Mouse (Mus musculus) intestine, embryonic 14.5 days (tissue): Measurements from ENCODE around the gene Tfap4. TPM values are rescaled to one million over a fixed set of nuclear protein-coding genes. Genes with fewer than 3 reads are reported as not detected.

Experiments
- ATAC-seq: fragments of 200-750 bp; cut with Nextera tagmentation; replicated peaks from 2 replicates; pipeline ENCODE4 v1.8.0; 2017; ENCODE audit warnings: low read depth, moderate number of reproducible peaks, moderate TSS enrichment, moderate library complexity; ENCODE audit not compliant: low FRiP score, low TSS enrichment
- DNase-seq: peaks from one replicate; pipeline ENCODE4 v3.0.0-alpha.2; 2018; ENCODE audit warnings: low spot score
- H3K27ac ChIP-seq: fragments of 300-500 bp; sonication (generic); 2 replicates; pipeline ENCODE4 v1.5.1; 2014; ENCODE audit warnings: low read depth, mild to moderate bottlenecking, control low read depth
- H3K27me3 ChIP-seq: fragments of 300-500 bp; sonication (generic); replicated peaks from 2 replicates; pipeline ENCODE4 v1.6.1; 2014; ENCODE audit warnings: low read length, control low read depth; ENCODE audit not compliant: control insufficient read depth, insufficient read depth
- H3K36me3 ChIP-seq: fragments of 300-500 bp; sonication (generic); 2 replicates; pipeline ENCODE4 v1.6.1; 2014; ENCODE audit warnings: low read length, control low read depth; ENCODE audit not compliant: control insufficient read depth, insufficient read depth
- H3K4me1 ChIP-seq: fragments of 300-500 bp; sonication (generic); replicated peaks from 2 replicates; pipeline ENCODE4 v1.6.1; 2014; ENCODE audit warnings: low read length, control low read depth, mixed read lengths; ENCODE audit not compliant: control insufficient read depth, insufficient read depth
- H3K4me2 ChIP-seq: fragments of 300-500 bp; sonication (generic); 2 replicates; pipeline ENCODE4 v1.6.1; 2014; ENCODE audit warnings: low read length
- H3K4me3 ChIP-seq: fragments of 300-500 bp; sonication (generic); 2 replicates; pipeline ENCODE4 v1.5.1; 2014; ENCODE audit warnings: low read depth, low read length, control low read depth, mixed read lengths
- H3K9ac ChIP-seq: fragments of 300-500 bp; sonication (generic); 2 replicates; pipeline ENCODE4 v1.6.1; 2014; ENCODE audit warnings: mild to moderate bottlenecking, low read length
- H3K9me3 ChIP-seq: fragments of 300-500 bp; sonication (generic); 2 replicates; pipeline ENCODE4 v1.6.1; 2016; ENCODE audit warnings: low read length, control low read depth; ENCODE audit not compliant: control insufficient read depth
- WGBS: fragments of 180-500 bp; shearing (Covaris S2); extraction: QIAGEN DNeasy Blood & Tissue Kit; methylation state at CpG from one replicate; pipeline ENCODE4 v1.1.7; 2014; 5-methylcytosine and 5-hydroxymethylcytosine counted together
- polyA plus RNA-seq: library from polyadenylated mRNA; unstranded; fragments of >200 nt; fragmentation: Nextera tagmentation; extraction: Ambion mirVana; gene quantifications from 2 replicates; pipeline ENCODE4 v1.2.1, GENCODE M21; 2014

Gene Tfap4
- polyA plus RNA-seq, 1 experiment from 2014 or later = 30.0 TPM

GRCm38 (mm10) chr16:4551056-4551455, 8.6 kb downstream of the Tfap4 start:
- Histone ChIP-seq H3K4me1 (peaks cover 31% of the 10 kb centered on the region), H3K36me3 (peaks cover 51% of the 10 kb centered on the region), H3K9ac (no peak overlapping the region), H3K9me3 (no peaks in the 10 kb centered on the region), H3K27ac (no peak overlapping the region), H3K27me3 (no peaks in the 10 kb centered on the region), H3K4me2 (no peak overlapping the region), H3K4me3 (no peak overlapping the region)
- DNase-seq (peak; percentile 81), ATAC-seq (peak; percentile 22; the same call in 1 of the 2 replicates)
- WGBS = 28% methylated on average over 13 of the region's 13 CpGs

GRCm38 (mm10) chr16:4548953-4549688, 10.5 kb downstream of the Tfap4 start:
- no peak overlapping the region; the same call in 1 of the 2 replicates for H3K27ac ChIP-seq
- peak; percentile 61 for DNase-seq
- 81% methylated on average over 18 of the region's 18 CpGs for WGBS
- ATAC-seq = peak; percentile 66
- no peak overlapping the region for H3K4me3 ChIP-seq
- no peaks in the 10 kb centered on the region for H3K9me3 ChIP-seq
- peaks cover 69% of the 10 kb centered on the region for H3K36me3 ChIP-seq
- no peaks in the 10 kb centered on the region for H3K27me3 ChIP-seq
- no peak overlapping the region for H3K9ac ChIP-seq
- no peak overlapping the region for H3K4me2 ChIP-seq
- peaks cover 28% of the 10 kb centered on the region for H3K4me1 ChIP-seq

- WGBS = 86% methylated on average over 5 of the region's 5 CpGs
- no peak for ATAC-seq
- H3K36me3 ChIP-seq = peaks cover 69% of the 10 kb centered on the region
These were observed 12.0 kb downstream of the Tfap4 start for GRCm38 (mm10) chr16:4547611-4548010.

GRCm38 (mm10) chr16:4546838-4547237, 12.8 kb downstream of the Tfap4 start:
- ATAC-seq (no peak), DNase-seq (no peak)
- peaks cover 10% of the 10 kb centered on the region for H3K4me1 ChIP-seq
- H3K9me3 ChIP-seq = no peaks in the 10 kb centered on the region
- 91% methylated on average over 8 of the region's 8 CpGs for WGBS
- no peaks in the 10 kb centered on the region for H3K27me3 ChIP-seq
- H3K4me2 ChIP-seq = no peak overlapping the region
- H3K27ac ChIP-seq = no peak overlapping the region
- no peak overlapping the region for H3K9ac ChIP-seq
- peaks cover 68% of the 10 kb centered on the region for H3K36me3 ChIP-seq
- no peak overlapping the region for H3K4me3 ChIP-seq

More at GRCm38 (mm10) chr16:4547611-4548010, 12.0 kb downstream of the Tfap4 start:
- no peaks in the 10 kb centered on the region for H3K9me3 ChIP-seq
- H3K27me3 ChIP-seq = no peaks in the 10 kb centered on the region
- no peak for DNase-seq
- no peak overlapping the region for H3K4me3 ChIP-seq
- H3K4me2 ChIP-seq = no peak overlapping the region
- H3K27ac ChIP-seq = no peak overlapping the region
- no peak overlapping the region for H3K9ac ChIP-seq
- H3K4me1 ChIP-seq = peaks cover 13% of the 10 kb centered on the region

- DNase-seq (no peak), ATAC-seq (no peak)
- Histone ChIP-seq H3K27me3 (no peaks in the 10 kb centered on the region), H3K4me3 (no peak overlapping the region), H3K4me2 (no peak overlapping the region), H3K36me3 (peaks cover 54% of the 10 kb centered on the region), H3K9ac (no peak overlapping the region), H3K4me1 (peaks cover 4% of the 10 kb centered on the region), H3K27ac (no peak overlapping the region), H3K9me3 (no peaks in the 10 kb centered on the region)
- 82% methylated on average over 9 of the region's 9 CpGs for WGBS
These were observed 14.8 kb downstream of the Tfap4 start for GRCm38 (mm10) chr16:4544845-4545244.

- Histone ChIP-seq H3K9ac (no peak overlapping the region), H3K9me3 (no peaks in the 10 kb centered on the region), H3K4me2 (no peak overlapping the region), H3K4me3 (no peak overlapping the region), H3K4me1 (peaks cover 4% of the 10 kb centered on the region), H3K27ac (no peak overlapping the region), H3K36me3 (peaks cover 40% of the 10 kb centered on the region), H3K27me3 (no peaks in the 10 kb centered on the region)
- DNase-seq (no peak), ATAC-seq (no peak)
- 74% methylated on average over 3 of the region's 3 CpGs for WGBS
These were observed 16.4 kb downstream of the Tfap4 start for GRCm38 (mm10) chr16:4543266-4543665.

GRCm38 (mm10) chr16:4542236-4542774, 17.3 kb downstream of the Tfap4 start:
- 43% methylated on average over 7 of the region's 7 CpGs for WGBS
- no peaks in the 10 kb centered on the region for H3K9me3 ChIP-seq
- ATAC-seq (0 out of 2 replicates have a peak, but pooled peaks have one; percentile 11), DNase-seq (peak; percentile 58)
- H3K27ac ChIP-seq = no peak overlapping the region; the same call in 1 of the 2 replicates
- H3K4me2 ChIP-seq = peak overlapping the region; percentile 70; the same call in 1 of the 2 replicates
- no peak overlapping the region for H3K9ac ChIP-seq
- H3K27me3 ChIP-seq = no peaks in the 10 kb centered on the region
- peak overlapping the region; percentile 55 for H3K4me3 ChIP-seq
- H3K4me1 ChIP-seq = peaks cover 4% of the 10 kb centered on the region
- peaks cover 30% of the 10 kb centered on the region for H3K36me3 ChIP-seq

GRCm38 (mm10) chr16:4541501-4542198, 18.0 kb downstream of the Tfap4 start, which contains the start of gene Srl:
Gene Srl (minus strand): TSS chr16:4541816.
- DNase-seq = peak; percentile 99
- H3K4me1 ChIP-seq = peaks cover 4% of the 10 kb centered on the region
- no peaks in the 10 kb centered on the region for H3K9me3 ChIP-seq
- peak; percentile 93 for ATAC-seq
- peak within 1 kb of the TSS; percentile 55 for H3K4me3 ChIP-seq
- H3K27me3 ChIP-seq = no peaks in the 10 kb centered on the region
- H3K27ac ChIP-seq = no peak within 1 kb of the TSS; the same call in 1 of the 2 replicates
- peak within 1 kb of the TSS; percentile 62 for H3K9ac ChIP-seq
- H3K4me2 ChIP-seq = peak within 1 kb of the TSS; percentile 70
- WGBS = 1% methylated on average over 43 of the region's 43 CpGs
- H3K36me3 ChIP-seq = peaks cover 23% of the 10 kb centered on the region
